Mouse (Mus musculus) spleen, postnatal 4 days (tissue): ENCODE measurements around the gene Wfdc6a.

Experiments used
- DNase-seq, 2 experiments: peaks; one replicate each; pipeline ENCODE4 v3.0.0; 2022; ENCODE audit warnings: low spot score in 2 of 2

Wfdc6a gene

GRCm38 (mm10) chr2:164549963-164550894 lies 35.0 kb downstream of the Wfdc6a start:
- DNase-seq: no peak

- DNase-seq: no peak
Observed at GRCm38 (mm10) chr2:164549338-164549737, 35.9 kb downstream of the Wfdc6a start.

DNA sequence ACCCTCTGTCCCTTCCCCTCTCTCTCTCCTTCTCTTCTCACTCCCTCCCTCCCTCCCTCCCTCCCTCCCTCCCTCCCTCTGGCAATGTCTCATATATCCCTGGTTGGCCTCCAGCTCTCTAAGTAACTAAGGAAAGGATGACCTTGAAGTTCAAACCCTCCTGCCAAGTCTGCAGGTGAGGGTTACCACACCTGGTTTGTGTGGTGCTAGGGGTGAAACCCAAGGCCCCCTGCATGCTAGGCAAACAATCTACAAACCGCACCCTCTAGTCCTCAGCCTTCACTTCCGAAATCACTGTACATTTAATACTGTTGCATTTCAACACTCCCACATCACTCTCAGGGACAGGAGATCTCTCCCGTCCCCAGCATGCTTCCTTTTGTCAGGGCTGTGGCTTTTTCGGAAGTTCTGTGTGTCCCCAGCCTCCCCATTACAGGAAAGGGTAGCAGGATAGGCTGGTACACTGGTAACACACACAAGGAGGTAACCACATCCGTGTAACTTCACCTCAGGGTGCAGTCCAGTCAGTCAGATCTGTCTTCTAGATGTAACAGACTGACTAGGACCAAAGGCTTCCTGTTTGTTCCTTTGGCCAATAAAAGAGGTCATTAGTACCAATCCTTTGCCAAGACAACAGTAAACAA lies 40.7 kb downstream of the Wfdc6a start:
- DNase-seq: no peak

- no peak for DNase-seq
Observed at GRCm38 (mm10) chr2:164543745-164544144, 41.5 kb downstream of the Wfdc6a start.

DNA sequence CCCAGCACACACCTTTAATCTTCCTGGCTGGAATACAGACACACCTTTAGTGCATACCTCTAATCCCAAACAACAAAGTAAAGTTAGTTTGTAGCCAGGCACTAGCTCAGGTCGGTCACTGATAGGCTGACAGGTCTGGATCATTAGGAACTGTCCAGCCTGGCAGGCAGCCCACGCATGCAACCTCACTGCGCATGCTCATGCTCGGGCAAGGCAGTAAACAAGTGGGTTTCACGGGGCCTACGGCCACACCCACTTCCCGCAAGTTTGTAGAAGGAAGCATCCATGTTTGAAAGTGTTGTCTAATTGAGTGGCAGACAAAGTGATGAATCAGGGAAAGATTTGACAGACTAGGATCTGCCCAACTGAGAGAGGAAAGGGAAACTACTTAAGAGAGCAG lies 42.6 kb downstream of the Wfdc6a start:
- DNase-seq: no peak

DNA sequence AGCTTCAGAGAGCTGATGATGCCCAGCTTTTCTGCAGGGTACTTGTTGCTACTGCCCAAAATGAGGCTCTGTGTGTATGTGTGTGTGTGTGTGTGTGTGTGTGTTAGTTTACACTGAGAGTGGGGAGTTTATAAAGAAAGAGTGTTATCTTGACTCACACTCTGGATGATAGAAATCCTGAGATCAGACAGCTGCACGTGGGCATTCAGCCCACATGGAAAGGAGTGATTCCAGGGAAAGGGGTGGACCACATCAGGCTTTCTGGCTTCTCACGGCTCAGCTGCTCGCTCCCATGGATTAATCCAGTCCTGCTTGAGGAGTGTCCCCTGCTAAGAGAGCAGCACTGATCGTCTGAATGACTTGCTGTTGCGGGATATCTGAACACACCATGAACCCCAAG lies 43.1 kb downstream of the Wfdc6a start:
- no peak for DNase-seq

GRCm38 (mm10) chr2:164540652-164541427 lies 44.4 kb downstream of the Wfdc6a start:
- no peak for DNase-seq

GRCm38 (mm10) chr2:164537003-164537402 lies 48.2 kb downstream of the Wfdc6a start:
- no peak for DNase-seq

GRCm38 (mm10) chr2:164534315-164534714 lies 50.9 kb downstream of the Wfdc6a start:
- no peak for DNase-seq

- DNase-seq: peak; percentile 66 to 87
Observed at GRCm38 (mm10) chr2:164531169-164531568, 54.1 kb downstream of the Wfdc6a start.
